Mouse (Mus musculus) left cerebral cortex, adult 8-10 months (tissue): ENCODE measurements around the gene E330017A01Rik. TPM values are rescaled to one million over a fixed set of nuclear protein-coding genes. Genes with fewer than 3 reads are reported as not detected.

Source experiments
- DNase-seq, 2 experiments: peaks; one replicate each; pipeline ENCODE4 v3.0.0; 2022; ENCODE audit warnings: low spot score in 2 of 2
- total RNA-seq, 4 experiments: library from RNA; stranded (reverse); gene quantifications; 2 replicates each; pipeline ENCODE4 v1.2.4; 2022

Gene E330017A01Rik
- total RNA-seq, 4 experiments from 2014 or later: not detected

- DNase-seq: no peak
These were observed 47.2 kb downstream of the E330017A01Rik start for GRCm38 (mm10) chr16:58591299-58591698.

DNA sequence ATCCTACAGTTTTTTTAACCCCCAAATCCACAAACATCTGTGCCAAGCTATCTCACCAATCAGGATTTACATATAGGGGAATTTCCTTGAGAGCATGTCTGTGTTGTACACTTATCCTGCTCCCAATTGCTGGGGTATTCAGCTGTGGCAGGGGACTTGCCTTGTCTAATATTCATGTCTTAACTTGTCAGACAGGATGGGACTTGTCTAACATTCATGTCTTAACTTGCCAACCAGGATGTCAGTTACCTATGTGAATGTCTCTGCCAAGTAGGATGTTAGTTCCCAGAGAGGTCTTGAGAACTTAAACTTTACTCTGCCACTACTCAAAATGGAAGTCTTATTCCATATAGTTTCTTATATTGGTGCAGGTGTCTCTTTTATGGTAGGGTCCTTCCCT is 49.1 kb downstream of the E330017A01Rik start:
- DNase-seq: no peak

Other genes starting within 250 kb of the E330017A01Rik start
- 10 to 100 TPM; 19.5 to 22.0 (median 21.1) TPM for gene Dcbld2, start 230.3 kb downstream of the E330017A01Rik start, total RNA-seq
- 10 to 100 TPM; 20.8 to 26.6 (median 23.1) TPM for gene St3gal6, start 114.5 kb downstream of the E330017A01Rik start, total RNA-seq
- not detected for gene Gm813, start 21.8 kb downstream of the E330017A01Rik start, total RNA-seq
- gene Cpox, start 31.6 kb upstream of the E330017A01Rik start, total RNA-seq: 10 to 100 TPM; 41.4 to 46.8 (median 43.7) TPM
- gene Gpr15, start 80.3 kb upstream of the E330017A01Rik start, total RNA-seq: not detected
- gene Cldnd1, start 89.2 kb upstream of the E330017A01Rik start, total RNA-seq: 100 to 1,000 TPM in 3 of 4 experiments, 10 to 100 TPM in 1; 98.1 to 116 (median 114) TPM
- not detected for gene Olfr172, start 124.4 kb upstream of the E330017A01Rik start, total RNA-seq
- gene Olfr173, start 161.5 kb upstream of the E330017A01Rik start, total RNA-seq: not detected
- not detected for gene Olfr175-ps1, start 188.0 kb upstream of the E330017A01Rik start, total RNA-seq
- not detected for gene Olfr177, start 236.0 kb upstream of the E330017A01Rik start, total RNA-seq